Mouse (Mus musculus): ENCODE measurements around the gene Nxpe2. TPM values are rescaled to one million over a fixed set of nuclear protein-coding genes. Genes with fewer than 3 reads are reported as not detected.

Nxpe2 gene
- 0.72 and 0.76 TPM in 2 replicates for polyA plus RNA-seq (2015; fragmentation: Nextera tagmentation; extraction: Ambion mirVana)

GRCm38 (mm10) chr9:48353148-48353698, at the start of gene Nxpe2:
TSS of gene Nxpe2 (minus strand) at chr9:48353454.
- no peak within 1 kb of the TSS for H3K4me3 ChIP-seq (ENCODE audit: low read depth, low read length)
- no peak for TF ChIP-seq CTCF (IDR thresholded peaks at IDR 0.05; ENCODE audit: low read depth)
- WGBS = 55% methylated on average over 2 of the region's 2 CpGs
- H3K4me1 ChIP-seq (replicated peaks; ENCODE audit: control insufficient read depth, insufficient read depth, low read length) = no peaks in the 10 kb centered on the region
- H3K36me3 ChIP-seq (ENCODE audit: control insufficient read depth, insufficient read depth) = no peaks in the 10 kb centered on the region
- H3K27me3 ChIP-seq (replicated peaks; ENCODE audit: control insufficient read depth, insufficient read depth, low read length) = no peaks in the 10 kb centered on the region
- no peak within 1 kb of the TSS for H3K27ac ChIP-seq (ENCODE audit: low read depth, low read length)
- no peaks in the 10 kb centered on the region for H3K9me3 ChIP-seq (ENCODE audit: control insufficient read depth)
- H3K4me2 ChIP-seq (replicated peaks; ENCODE audit: low read depth) = no peak within 1 kb of the TSS
- no peak for ATAC-seq
- H3K9ac ChIP-seq (ENCODE audit: low read depth, low read length) = no peak within 1 kb of the TSS

GRCm38 (mm10) chr9:48389983-48390382, 36.7 kb upstream of the Nxpe2 start:
- 61% methylated on average over 3 of the region's 3 CpGs for WGBS
- no peak overlapping the region for H3K4me3 ChIP-seq (ENCODE audit: low read depth, low read length)
- no peaks in the 10 kb centered on the region for H3K36me3 ChIP-seq (ENCODE audit: control insufficient read depth, insufficient read depth)
- H3K27me3 ChIP-seq (replicated peaks; ENCODE audit: control insufficient read depth, insufficient read depth, low read length) = no peaks in the 10 kb centered on the region
- H3K9ac ChIP-seq (ENCODE audit: low read depth, low read length) = no peak overlapping the region
- H3K9me3 ChIP-seq (ENCODE audit: control insufficient read depth) = no peaks in the 10 kb centered on the region
- H3K27ac ChIP-seq (ENCODE audit: low read depth, low read length) = no peak overlapping the region
- TF ChIP-seq CTCF (IDR thresholded peaks at IDR 0.05; ENCODE audit: low read depth) = no peak
- no peak overlapping the region for H3K4me2 ChIP-seq (replicated peaks; ENCODE audit: low read depth)
- no peak for ATAC-seq
- no peaks in the 10 kb centered on the region for H3K4me1 ChIP-seq (replicated peaks; ENCODE audit: control insufficient read depth, insufficient read depth, low read length)

GRCm38 (mm10) chr9:48388451-48388850, 35.2 kb upstream of the Nxpe2 start:
- no peak for TF ChIP-seq CTCF (IDR thresholded peaks at IDR 0.05; ENCODE audit: low read depth)
- no peaks in the 10 kb centered on the region for H3K4me1 ChIP-seq (replicated peaks; ENCODE audit: control insufficient read depth, insufficient read depth, low read length)
- 45% methylated on average over 4 of the region's 4 CpGs for WGBS

GRCm38 (mm10) chr9:48374357-48374756, 21.1 kb upstream of the Nxpe2 start:
- Histone ChIP-seq H3K4me1 (replicated peaks; ENCODE audit: control insufficient read depth, insufficient read depth, low read length) (no peaks in the 10 kb centered on the region), H3K27ac (ENCODE audit: low read depth, low read length) (no peak overlapping the region), H3K27me3 (replicated peaks; ENCODE audit: control insufficient read depth, insufficient read depth, low read length) (no peaks in the 10 kb centered on the region), H3K4me2 (replicated peaks; ENCODE audit: low read depth) (no peak overlapping the region), H3K36me3 (ENCODE audit: control insufficient read depth, insufficient read depth) (no peaks in the 10 kb centered on the region), H3K4me3 (ENCODE audit: low read depth, low read length) (no peak overlapping the region), H3K9ac (ENCODE audit: low read depth, low read length) (no peak overlapping the region), H3K9me3 (ENCODE audit: control insufficient read depth) (no peaks in the 10 kb centered on the region)
- WGBS = 47% methylated on average over 2 of the region's 2 CpGs
- no peak for TF ChIP-seq CTCF (IDR thresholded peaks at IDR 0.05; ENCODE audit: low read depth)
- no peak for ATAC-seq

More at GRCm38 (mm10) chr9:48388451-48388850, 35.2 kb upstream of the Nxpe2 start:
- ATAC-seq = no peak
- Histone ChIP-seq H3K9ac (ENCODE audit: low read depth, low read length) (no peak overlapping the region), H3K36me3 (ENCODE audit: control insufficient read depth, insufficient read depth) (no peaks in the 10 kb centered on the region), H3K27ac (ENCODE audit: low read depth, low read length) (no peak overlapping the region), H3K27me3 (replicated peaks; ENCODE audit: control insufficient read depth, insufficient read depth, low read length) (no peaks in the 10 kb centered on the region), H3K4me3 (ENCODE audit: low read depth, low read length) (no peak overlapping the region), H3K9me3 (ENCODE audit: control insufficient read depth) (no peaks in the 10 kb centered on the region), H3K4me2 (replicated peaks; ENCODE audit: low read depth) (no peak overlapping the region)

- Histone ChIP-seq H3K4me1 (replicated peaks; ENCODE audit: control insufficient read depth, insufficient read depth, low read length) (no peaks in the 10 kb centered on the region), H3K27ac (ENCODE audit: low read depth, low read length) (no peak overlapping the region), H3K36me3 (ENCODE audit: control insufficient read depth, insufficient read depth) (no peaks in the 10 kb centered on the region), H3K4me3 (ENCODE audit: low read depth, low read length) (no peak overlapping the region), H3K9ac (ENCODE audit: low read depth, low read length) (no peak overlapping the region), H3K27me3 (replicated peaks; ENCODE audit: control insufficient read depth, insufficient read depth, low read length) (no peaks in the 10 kb centered on the region), H3K4me2 (replicated peaks; ENCODE audit: low read depth) (no peak overlapping the region), H3K9me3 (ENCODE audit: control insufficient read depth) (no peaks in the 10 kb centered on the region)
- WGBS = 83% methylated on average over 4 of the region's 4 CpGs
- no peak for ATAC-seq
- TF ChIP-seq CTCF (IDR thresholded peaks at IDR 0.05; ENCODE audit: low read depth) = no peak
These were observed 20.1 kb upstream of the Nxpe2 start for GRCm38 (mm10) chr9:48373232-48373878.

- Histone ChIP-seq H3K9ac (ENCODE audit: low read depth, low read length) (no peak overlapping the region), H3K9me3 (ENCODE audit: control insufficient read depth) (no peaks in the 10 kb centered on the region), H3K27ac (ENCODE audit: low read depth, low read length) (no peak overlapping the region), H3K4me3 (ENCODE audit: low read depth, low read length) (no peak overlapping the region), H3K36me3 (ENCODE audit: control insufficient read depth, insufficient read depth) (no peaks in the 10 kb centered on the region), H3K4me1 (replicated peaks; ENCODE audit: control insufficient read depth, insufficient read depth, low read length) (no peaks in the 10 kb centered on the region), H3K4me2 (replicated peaks; ENCODE audit: low read depth) (no peak overlapping the region), H3K27me3 (replicated peaks; ENCODE audit: control insufficient read depth, insufficient read depth, low read length) (no peaks in the 10 kb centered on the region)
- no peak for TF ChIP-seq CTCF (IDR thresholded peaks at IDR 0.05; ENCODE audit: low read depth)
- WGBS = 86% methylated on average over 6 of the region's 6 CpGs
- no peak for ATAC-seq
These were observed 9.5 kb upstream of the Nxpe2 start for GRCm38 (mm10) chr9:48362743-48363142.

Data from intestine, postnatal 0 days (tissue).